Mouse (Mus musculus) stomach, postnatal 0 days (tissue): ENCODE measurements at regions not wholly inside any gene's neighbourhood (a gene's known extent, or its start where the extent isn't known, plus 50 kb on each side); places are given as distances from the start of the nearest gene placed in this dataset.

Experiments
- ATAC-seq: fragments of 200-750 bp; cut with Nextera tagmentation; 2 replicates; pipeline ENCODE4 v1.8.0; 2017; ENCODE audit not compliant: low FRiP score, low TSS enrichment
- DNase-seq: peaks from one replicate; pipeline ENCODE4 v3.0.0-alpha.2; 2016; ENCODE audit warnings: low spot score
- H3K27ac ChIP-seq: fragments of 300-500 bp; sonication (generic); replicated peaks from 2 replicates; pipeline ENCODE4 v1.5.1; 2014; ENCODE audit warnings: mild to moderate bottlenecking, control low read depth
- H3K27me3 ChIP-seq: fragments of 300-500 bp; sonication (generic); 2 replicates; pipeline ENCODE4 v1.6.1; 2014; ENCODE audit warnings: low read length; ENCODE audit not compliant: control insufficient read depth, insufficient read depth
- H3K36me3 ChIP-seq: fragments of 300-500 bp; sonication (generic); 2 replicates; pipeline ENCODE4 v1.6.1; 2014; ENCODE audit warnings: low read length, mixed read lengths; ENCODE audit not compliant: control insufficient read depth, insufficient read depth
- H3K4me1 ChIP-seq: fragments of 300-500 bp; sonication (generic); replicated peaks from 2 replicates; pipeline ENCODE4 v1.6.1; 2014; ENCODE audit warnings: antibody characterized with exemption; ENCODE audit not compliant: control insufficient read depth, insufficient read depth
- H3K4me2 ChIP-seq: fragments of 300-500 bp; sonication (generic); replicated peaks from 2 replicates; pipeline ENCODE4 v1.6.1; 2014; ENCODE audit warnings: low read depth, mild to moderate bottlenecking, control low read depth, moderate library complexity
- H3K4me3 ChIP-seq: fragments of 300-500 bp; sonication (generic); 2 replicates; pipeline ENCODE4 v1.5.1; 2014; ENCODE audit warnings: low read depth, low read length, control low read depth
- H3K9ac ChIP-seq: fragments of 300-500 bp; sonication (generic); 2 replicates; pipeline ENCODE4 v1.6.1; 2014; ENCODE audit warnings: mild to moderate bottlenecking, low read length, control low read depth, mixed read lengths
- H3K9me3 ChIP-seq: fragments of 300-500 bp; sonication (generic); 2 replicates; pipeline ENCODE4 v1.6.1; 2016; ENCODE audit warnings: low read length; ENCODE audit not compliant: control insufficient read depth
- CTCF ChIP-seq: IDR thresholded peaks from 2 replicates; pipeline ENCODE4 v1.5.1; 2016; ENCODE audit warnings: antibody characterized with exemption, low read depth, mild to moderate bottlenecking, moderate library complexity
- EP300 ChIP-seq: optimal IDR thresholded peaks from 2 replicates; pipeline ENCODE3; 2016; ENCODE audit warnings: antibody characterized with exemption
- WGBS: fragments of 180-500 bp; shearing (Covaris S2); extraction: QIAGEN DNeasy Blood & Tissue Kit; methylation state at CpG from one replicate; pipeline ENCODE4 v1.1.7; 2014; 5-methylcytosine and 5-hydroxymethylcytosine counted together

DNA sequence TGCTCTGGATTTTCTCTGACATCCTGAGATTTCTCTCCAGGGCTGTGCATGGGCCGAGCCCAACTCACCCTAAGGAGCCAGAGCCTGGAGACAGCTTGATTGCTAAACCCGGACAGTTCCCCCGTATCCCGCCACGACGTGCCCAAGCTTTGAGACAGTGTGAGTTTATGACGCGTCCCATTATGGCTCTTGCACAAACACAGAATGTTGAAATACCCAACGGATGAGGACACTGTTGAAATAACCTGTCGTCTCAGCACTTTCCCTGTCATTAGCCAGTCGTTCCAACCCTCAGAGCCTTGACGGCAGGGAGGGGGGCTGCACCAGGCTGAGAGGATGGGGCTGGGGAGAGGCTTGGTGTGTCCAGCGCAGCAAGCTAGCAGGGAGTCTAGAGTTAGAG, 50.7 kb upstream of the Myl10 start:
- DNase-seq (no peak), ATAC-seq (0 out of 2 replicates have a peak, but pooled peaks have one; percentile 18)
- no peak overlapping the region for H3K4me3 ChIP-seq
- no peaks in the 10 kb centered on the region for H3K9me3 ChIP-seq
- TF ChIP-seq EP300 (no peak), CTCF (no peak)
- H3K27ac ChIP-seq: no peak overlapping the region
- no peaks in the 10 kb centered on the region for H3K27me3 ChIP-seq
- WGBS: 54% methylated on average over 13 of the region's 13 CpGs
- no peaks in the 10 kb centered on the region for H3K36me3 ChIP-seq
- H3K4me1 ChIP-seq: no peaks in the 10 kb centered on the region
- no peak overlapping the region for H3K4me2 ChIP-seq
- no peak overlapping the region for H3K9ac ChIP-seq
